Mouse (Mus musculus) heart, embryonic 10.5 days (tissue): Measurements from ENCODE around the gene Col4a2. TPM values are rescaled to one million over a fixed set of nuclear protein-coding genes. Genes with fewer than 3 reads are reported as not detected.
A peak's percentile ranks its signal among the peaks of the same experiment; 100 is the strongest.

Source experiments
- DNase-seq: peaks from one replicate; pipeline ENCODE4 v3.0.0-alpha.2; 2017; ENCODE audit warnings: low spot score
- H3K27ac ChIP-seq: fragments of 300-500 bp; sonication (generic); 2 replicates; pipeline ENCODE4 v1.5.1; 2016; ENCODE audit warnings: mild to moderate bottlenecking
- H3K27me3 ChIP-seq: fragments of 300-500 bp; sonication (generic); 2 replicates; pipeline ENCODE4 v1.6.1; 2016; ENCODE audit warnings: mild to moderate bottlenecking; ENCODE audit not compliant: poor library complexity, insufficient read depth, severe bottlenecking
- H3K36me3 ChIP-seq: fragments of 300-500 bp; sonication (generic); 2 replicates; pipeline ENCODE4 v1.6.1; 2016; ENCODE audit warnings: mild to moderate bottlenecking, moderate library complexity
- H3K4me1 ChIP-seq: fragments of 300-500 bp; sonication (generic); 2 replicates; pipeline ENCODE4 v1.6.1; 2016; ENCODE audit warnings: mild to moderate bottlenecking
- H3K4me3 ChIP-seq: fragments of 300-500 bp; sonication (generic); 2 replicates; pipeline ENCODE4 v1.5.1; 2016; ENCODE audit warnings: mild to moderate bottlenecking, moderate library complexity
- H3K9me3 ChIP-seq: fragments of 300-500 bp; sonication (generic); 2 replicates; pipeline ENCODE4 v1.6.1; 2016; ENCODE audit warnings: mild to moderate bottlenecking, moderate library complexity
- WGBS: fragments of 180-500 bp; shearing (Covaris S2); methylation state at CpG from one replicate; pipeline ENCODE4 v1.1.7; 2016; 5-methylcytosine and 5-hydroxymethylcytosine counted together
- polyA plus RNA-seq: library from polyadenylated mRNA; unstranded; fragments of >200 nt; fragmentation: Nextera tagmentation; extraction: Ambion mirVana; gene quantifications from 2 replicates; pipeline ENCODE4 v1.2.1, GENCODE M21; 2016

Gene Col4a2
- polyA plus RNA-seq, 1 experiment from 2014 or later = 54.9 TPM

DNA sequence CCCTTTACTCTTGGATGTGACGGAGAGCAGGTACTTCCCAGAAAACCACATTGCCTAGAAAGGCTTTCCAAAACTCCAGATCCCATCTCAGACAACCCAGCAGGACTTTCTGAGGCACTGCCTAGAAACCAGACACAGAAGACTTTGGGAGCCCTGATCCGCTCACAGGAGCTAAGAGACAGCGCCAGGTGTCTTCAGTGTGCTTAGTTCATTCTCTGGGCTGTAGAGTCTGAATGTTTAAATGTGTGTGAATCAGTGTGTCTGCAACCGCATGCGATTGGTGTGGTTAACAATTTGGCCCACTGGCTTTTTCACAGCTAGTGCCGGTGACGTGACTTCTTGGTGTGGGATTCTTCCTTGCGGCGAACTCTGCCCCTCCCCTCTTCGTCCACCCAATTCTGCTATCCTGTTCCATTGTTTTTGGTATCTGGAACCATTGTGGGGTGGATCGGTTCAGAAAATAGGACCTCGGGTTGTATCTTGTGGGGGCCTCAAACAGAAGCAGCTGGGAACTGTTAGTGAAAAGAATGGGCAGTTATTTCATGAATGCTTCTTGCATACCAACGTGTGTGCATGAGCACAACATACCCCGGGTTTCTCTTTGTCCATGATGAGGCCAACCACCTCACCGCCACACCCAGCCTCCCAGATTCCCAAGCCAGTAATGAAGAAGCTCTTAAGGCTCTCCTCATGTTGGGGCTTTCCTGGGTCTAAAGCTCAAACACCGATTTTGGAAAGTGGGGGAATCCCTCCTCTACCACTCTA, 2.8 kb downstream of the Col4a2 start:
- no peaks in the 10 kb centered on the region for H3K27me3 ChIP-seq
- WGBS = 69% methylated on average over 16 of the region's 16 CpGs

DNA sequence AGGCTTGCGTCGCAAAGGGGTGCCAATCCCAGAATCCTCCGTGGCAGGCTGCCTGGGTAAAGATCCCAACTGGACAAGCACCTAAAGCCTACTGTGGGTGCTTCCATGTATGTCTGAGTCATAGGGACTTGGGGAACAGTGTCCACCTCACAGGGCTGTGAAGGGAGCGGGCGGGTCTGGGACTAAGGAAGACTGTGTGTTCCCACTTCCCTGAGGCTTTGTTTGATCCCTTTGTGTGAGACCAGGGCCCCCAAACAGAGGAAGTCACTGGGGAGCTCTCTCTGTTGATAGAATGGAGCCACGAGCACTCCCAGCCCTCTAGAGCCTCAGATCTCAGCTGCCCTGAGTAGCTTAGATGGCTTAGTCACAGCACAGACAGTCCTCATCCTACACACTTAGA, 3.5 kb downstream of the Col4a2 start:
- no peak for DNase-seq
- Histone ChIP-seq H3K4me1 (peaks cover 83% of the 10 kb centered on the region), H3K4me3 (no peak overlapping the region), H3K9me3 (no peaks in the 10 kb centered on the region), H3K36me3 (peaks cover 25% of the 10 kb centered on the region; the same call in 1 of the 2 replicates), H3K27me3 (no peaks in the 10 kb centered on the region), H3K27ac (peak overlapping the region; percentile 37; the same call in 1 of the 2 replicates)
- 73% methylated on average over 6 of the region's 6 CpGs for WGBS

More for the DNA sequence above, 2.8 kb downstream of the Col4a2 start:
- H3K36me3 ChIP-seq = peaks cover 23% of the 10 kb centered on the region; the same call in 1 of the 2 replicates
- H3K4me3 ChIP-seq = peak overlapping the region; percentile 32; the same call in 1 of the 2 replicates
- H3K27ac ChIP-seq = 0 out of 2 replicates have a peak overlapping the region, but pooled peaks have one; percentile 37
- DNase-seq = no peak
- no peaks in the 10 kb centered on the region for H3K9me3 ChIP-seq
- H3K4me1 ChIP-seq = peaks cover 80% of the 10 kb centered on the region

DNA sequence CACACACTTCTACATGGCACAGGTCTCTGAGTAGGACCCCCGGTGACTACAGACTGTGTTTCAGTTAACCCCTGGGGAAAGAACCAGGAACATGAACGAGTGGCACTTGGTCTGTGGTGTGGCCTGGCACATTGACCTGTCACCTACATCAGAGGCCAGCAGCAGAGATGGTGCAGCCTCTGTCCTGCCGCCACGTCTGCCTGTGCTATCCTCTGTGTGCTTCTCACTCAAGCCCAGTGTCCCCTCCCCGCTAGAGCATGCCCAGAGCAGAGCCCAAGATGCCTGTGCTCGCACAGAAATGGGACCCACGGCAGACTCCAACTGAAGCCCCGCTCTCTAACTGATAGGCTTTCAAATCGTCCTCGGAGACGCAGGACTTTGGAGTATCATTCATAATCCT, 6.8 kb downstream of the Col4a2 start:
- no peak for DNase-seq
- Histone ChIP-seq H3K4me3 (no peak overlapping the region), H3K36me3 (peaks cover 25% of the 10 kb centered on the region; the same call in 1 of the 2 replicates), H3K27me3 (no peaks in the 10 kb centered on the region), H3K4me1 (peaks cover 76% of the 10 kb centered on the region), H3K9me3 (no peaks in the 10 kb centered on the region), H3K27ac (0 out of 2 replicates have a peak overlapping the region, but pooled peaks have one; percentile 26)
- 78% methylated on average over 11 of the region's 11 CpGs for WGBS

DNA sequence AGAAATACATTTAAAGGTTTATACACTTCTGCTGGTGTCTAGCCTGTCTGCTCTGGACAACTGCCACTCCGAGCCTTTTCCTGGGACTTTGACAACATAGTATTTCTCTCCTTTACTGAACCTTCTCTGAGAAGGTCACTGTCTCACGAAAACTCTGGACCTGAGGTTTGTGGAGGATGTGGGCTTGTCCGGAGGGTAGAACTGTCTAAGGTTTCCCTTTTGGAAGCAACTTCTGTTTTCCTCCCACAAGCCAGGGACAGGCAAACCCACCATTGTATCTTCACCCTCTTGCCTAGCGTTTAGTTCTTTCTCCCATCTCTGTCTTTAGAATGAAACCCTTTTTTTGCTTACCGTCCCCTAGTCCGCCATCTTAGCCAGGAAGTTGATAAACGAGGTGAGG, 9.2 kb downstream of the Col4a2 start:
- Histone ChIP-seq H3K4me3 (no peak overlapping the region), H3K4me1 (peaks cover 76% of the 10 kb centered on the region), H3K27me3 (no peaks in the 10 kb centered on the region), H3K27ac (no peak overlapping the region), H3K36me3 (peaks cover 24% of the 10 kb centered on the region; the same call in 1 of the 2 replicates), H3K9me3 (no peaks in the 10 kb centered on the region)
- no peak for DNase-seq
- WGBS = 76% methylated on average over 7 of the region's 7 CpGs

DNA sequence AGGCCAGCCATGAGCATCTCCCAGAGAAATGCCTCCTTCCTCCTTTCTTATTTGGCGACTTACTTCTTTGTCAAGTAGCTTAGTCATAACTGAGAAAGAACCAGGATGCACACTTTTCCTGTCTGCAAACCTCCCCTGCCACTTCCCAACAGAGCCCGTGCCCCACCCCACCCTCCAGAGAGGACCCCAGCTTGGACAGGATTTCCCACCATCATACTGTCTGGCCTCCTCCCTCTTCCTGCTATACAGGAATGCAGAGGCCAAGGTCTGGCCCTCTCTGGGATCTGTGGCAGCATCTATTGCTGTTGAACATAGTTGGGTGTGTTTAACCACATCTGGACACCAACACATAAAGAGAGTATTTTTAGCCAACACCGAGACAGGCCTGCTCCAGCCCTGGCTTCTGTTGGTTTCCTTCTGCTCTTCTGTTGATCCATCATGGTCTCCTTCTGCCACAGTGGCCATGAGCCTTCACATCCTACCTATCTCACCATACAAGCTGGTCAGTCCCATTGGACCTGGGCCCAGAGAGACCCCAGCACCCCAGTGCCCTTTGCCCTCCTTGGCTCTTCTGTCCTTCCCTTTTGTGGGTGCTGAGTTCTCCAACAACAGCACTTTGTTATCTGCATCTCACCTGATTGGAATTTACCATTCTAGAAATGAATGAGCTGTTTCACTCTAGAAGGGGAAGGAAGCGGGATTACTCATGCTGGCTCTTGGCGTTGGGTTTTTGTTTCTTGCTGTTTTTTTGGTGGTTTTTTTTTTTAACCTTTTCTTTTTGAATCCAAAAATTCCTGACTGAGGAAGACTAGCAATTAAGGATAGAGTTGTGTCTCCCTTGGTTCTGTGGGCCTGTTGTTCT, 10.3 kb downstream of the Col4a2 start:
- Histone ChIP-seq H3K36me3 (peaks cover 20% of the 10 kb centered on the region; the same call in 1 of the 2 replicates), H3K4me1 (peaks cover 78% of the 10 kb centered on the region), H3K27me3 (no peaks in the 10 kb centered on the region), H3K9me3 (no peaks in the 10 kb centered on the region), H3K4me3 (no peak overlapping the region), H3K27ac (no peak overlapping the region)
- DNase-seq = no peak
- WGBS = 62% methylated on average over 5 of the region's 5 CpGs

DNA sequence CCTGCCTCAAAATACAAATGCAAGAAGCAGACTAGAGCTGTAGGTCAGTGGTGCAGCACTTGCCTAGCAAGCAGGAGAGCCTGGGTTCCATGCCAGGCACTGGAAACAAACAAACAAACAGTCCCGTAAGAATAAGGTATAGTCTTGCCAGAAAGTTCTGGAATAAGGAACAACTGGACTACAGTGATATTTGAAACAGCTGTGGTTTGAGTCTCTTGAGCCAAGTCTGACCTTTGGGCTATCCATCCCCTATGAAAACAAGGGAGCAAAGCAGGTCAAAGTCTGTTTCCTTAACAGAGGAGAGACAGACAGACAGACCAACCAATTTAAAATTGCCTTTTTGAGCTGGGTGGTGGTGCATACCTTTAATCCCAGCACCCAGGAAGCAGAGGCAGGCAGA, 11.1 kb downstream of the Col4a2 start:
- DNase-seq = no peak
- no peak overlapping the region for H3K27ac ChIP-seq
- no peaks in the 10 kb centered on the region for H3K9me3 ChIP-seq
- no peak overlapping the region for H3K4me3 ChIP-seq
- no peaks in the 10 kb centered on the region for H3K27me3 ChIP-seq
- 80% methylated on average over 1 of the region's 1 CpGs for WGBS
- H3K36me3 ChIP-seq = peaks cover 14% of the 10 kb centered on the region; the same call in 1 of the 2 replicates
- H3K4me1 ChIP-seq = peaks cover 79% of the 10 kb centered on the region

DNA sequence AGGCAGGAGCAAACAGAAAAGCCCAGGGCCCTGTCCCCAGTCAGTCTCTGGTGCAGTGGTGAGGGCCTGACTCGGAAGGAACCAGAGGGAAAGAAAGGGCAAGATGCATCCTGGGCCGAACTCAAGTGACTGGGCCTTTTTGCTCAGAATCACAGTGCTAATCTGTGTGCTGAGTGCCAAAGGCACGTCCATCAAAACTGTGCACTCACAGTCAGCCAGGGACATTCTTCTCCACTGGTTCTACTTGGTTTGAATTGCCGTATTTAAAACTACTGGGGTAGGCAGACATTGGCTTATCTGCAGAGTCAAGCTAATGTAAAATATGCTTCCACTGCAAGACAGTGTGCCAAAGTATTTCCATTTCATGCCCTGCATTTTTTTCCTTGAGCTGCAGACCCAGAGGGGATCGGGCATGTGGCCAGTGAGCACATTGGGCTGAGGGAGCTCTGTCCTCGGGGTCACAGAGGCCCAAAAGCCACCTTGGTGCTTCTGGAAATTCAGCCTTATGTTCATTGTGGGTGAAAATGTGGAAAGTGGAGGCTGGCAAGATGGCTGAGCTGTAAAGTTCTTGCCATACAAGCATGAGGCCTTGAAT, 12.3 kb downstream of the Col4a2 start:
- H3K9me3 ChIP-seq = no peaks in the 10 kb centered on the region
- no peak for DNase-seq
- peaks cover 78% of the 10 kb centered on the region for H3K4me1 ChIP-seq
- no peaks in the 10 kb centered on the region for H3K27me3 ChIP-seq
- H3K36me3 ChIP-seq = 0 out of 2 replicates have a peak, but pooled peaks cover 3% of the 10 kb centered on the region
- 73% methylated on average over 6 of the region's 6 CpGs for WGBS
- 0 out of 2 replicates have a peak overlapping the region, but pooled peaks have one; percentile 10 for H3K27ac ChIP-seq
- H3K4me3 ChIP-seq = no peak overlapping the region

DNA sequence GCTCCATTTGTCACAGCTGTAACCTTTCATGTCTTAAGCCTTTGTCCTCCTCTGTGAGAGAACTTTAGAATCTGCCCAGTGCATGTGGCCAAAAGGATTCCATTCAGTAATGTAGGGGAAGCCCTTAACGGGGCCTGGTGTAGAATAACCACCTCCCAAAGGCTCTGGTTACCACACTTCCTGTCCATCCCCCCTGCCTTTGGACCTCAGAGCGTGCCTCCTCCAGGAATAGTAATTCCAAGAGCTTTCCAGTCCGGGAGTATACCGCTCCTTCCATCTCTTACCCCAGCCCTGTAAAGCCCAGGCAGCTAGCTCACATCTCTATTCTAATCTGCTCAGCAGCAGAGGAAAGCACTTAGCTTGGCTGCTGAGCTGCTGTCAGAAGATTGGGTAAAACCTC, 14.7 kb downstream of the Col4a2 start:
- Histone ChIP-seq H3K36me3 (no peaks in the 10 kb centered on the region), H3K27me3 (no peaks in the 10 kb centered on the region), H3K4me3 (no peak overlapping the region), H3K27ac (peak overlapping the region; percentile 83), H3K4me1 (peaks cover 77% of the 10 kb centered on the region), H3K9me3 (no peaks in the 10 kb centered on the region)
- WGBS = 14% methylated on average over 4 of the region's 4 CpGs
- no peak for DNase-seq

DNA sequence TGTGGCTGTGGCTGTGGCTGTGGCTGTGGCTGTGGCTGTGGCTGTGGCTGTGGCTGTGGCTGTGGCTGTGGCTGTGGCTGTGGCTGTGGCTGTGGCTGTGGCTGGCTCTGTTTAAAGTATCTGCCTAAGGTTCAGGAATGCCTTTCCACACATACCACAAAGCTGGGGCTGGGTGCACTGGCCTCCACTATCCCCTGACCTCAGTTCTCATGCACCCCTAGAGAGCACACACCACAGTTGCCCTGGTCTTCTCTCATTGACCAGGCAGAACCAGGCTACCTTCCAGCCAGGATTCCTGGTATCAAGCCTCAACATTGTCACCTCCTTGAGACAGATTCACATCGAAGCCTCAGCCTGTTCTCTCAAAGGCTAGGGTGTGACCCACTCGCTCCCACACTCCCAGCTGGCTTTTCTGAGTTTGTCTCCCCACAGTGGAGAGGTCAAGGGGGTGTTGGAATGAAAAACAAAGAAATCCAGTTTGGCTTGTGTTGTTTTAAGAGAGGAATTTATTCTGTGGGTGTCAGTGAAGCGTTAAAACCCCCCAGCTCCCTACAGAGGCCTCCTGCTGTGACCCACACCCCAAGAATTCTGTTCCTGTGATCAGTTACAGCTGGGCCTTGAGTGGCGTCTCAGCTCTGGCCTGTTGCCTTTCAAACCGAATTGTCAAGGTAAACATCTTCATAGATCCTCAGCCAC, 15.3 kb downstream of the Col4a2 start:
- peak overlapping the region; percentile 83 for H3K27ac ChIP-seq
- no peak overlapping the region for H3K4me3 ChIP-seq
- peaks cover 77% of the 10 kb centered on the region for H3K4me1 ChIP-seq
- no peaks in the 10 kb centered on the region for H3K36me3 ChIP-seq
- 52% methylated on average over 5 of the region's 5 CpGs for WGBS
- H3K9me3 ChIP-seq = no peaks in the 10 kb centered on the region
- DNase-seq = no peak
- H3K27me3 ChIP-seq = no peaks in the 10 kb centered on the region

DNA sequence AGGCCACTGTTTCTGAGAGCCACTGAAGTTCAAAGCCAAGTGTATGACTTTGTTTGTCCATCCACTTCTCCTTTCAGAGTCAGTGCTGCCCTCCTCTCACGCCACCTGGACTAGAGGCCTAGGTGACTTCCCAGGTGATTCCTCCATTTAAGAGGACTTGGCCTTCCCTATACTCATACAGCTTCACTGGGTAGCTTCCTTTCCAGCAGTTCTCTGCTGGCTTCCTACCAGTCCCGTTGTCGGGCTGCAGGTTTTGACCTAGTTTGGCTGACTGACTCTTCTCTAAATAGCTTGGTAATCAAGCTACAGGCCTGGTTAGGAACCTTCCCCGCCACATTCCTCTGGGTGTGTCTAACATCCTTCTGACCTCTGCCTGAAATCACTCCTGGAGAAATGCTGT, 19.0 kb downstream of the Col4a2 start:
- WGBS = 34% methylated on average over 4 of the region's 4 CpGs
- no peaks in the 10 kb centered on the region for H3K9me3 ChIP-seq
- H3K36me3 ChIP-seq = no peaks in the 10 kb centered on the region
- no peak overlapping the region for H3K4me3 ChIP-seq
- no peak for DNase-seq
- peak overlapping the region; percentile 79 for H3K27ac ChIP-seq
- H3K4me1 ChIP-seq = peaks cover 89% of the 10 kb centered on the region
- H3K27me3 ChIP-seq = no peaks in the 10 kb centered on the region

DNA sequence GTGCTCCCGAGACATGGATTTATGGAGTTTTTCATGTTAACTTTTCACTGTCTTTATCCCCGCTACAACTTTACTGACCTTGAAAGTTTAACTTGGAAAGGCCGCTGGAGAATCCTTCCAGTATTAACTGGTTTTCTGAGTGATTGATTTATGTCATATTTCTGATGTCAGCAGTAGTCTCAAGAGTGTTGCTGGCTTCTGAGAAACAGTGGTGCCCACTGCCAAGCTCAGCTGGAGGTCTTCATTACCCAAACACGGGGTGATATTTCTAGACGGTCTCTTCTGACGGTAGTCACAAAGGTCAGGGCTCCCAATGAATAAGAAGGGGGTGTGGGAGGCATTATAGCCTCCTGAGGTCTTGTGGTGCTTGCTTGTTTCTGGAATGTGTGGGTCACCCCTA, 21.1 kb downstream of the Col4a2 start:
- Histone ChIP-seq H3K4me1 (peaks cover 86% of the 10 kb centered on the region), H3K9me3 (no peaks in the 10 kb centered on the region), H3K27ac (peak overlapping the region; percentile 71), H3K27me3 (no peaks in the 10 kb centered on the region), H3K4me3 (no peak overlapping the region), H3K36me3 (no peaks in the 10 kb centered on the region)
- 74% methylated on average over 6 of the region's 6 CpGs for WGBS
- no peak for DNase-seq

DNA sequence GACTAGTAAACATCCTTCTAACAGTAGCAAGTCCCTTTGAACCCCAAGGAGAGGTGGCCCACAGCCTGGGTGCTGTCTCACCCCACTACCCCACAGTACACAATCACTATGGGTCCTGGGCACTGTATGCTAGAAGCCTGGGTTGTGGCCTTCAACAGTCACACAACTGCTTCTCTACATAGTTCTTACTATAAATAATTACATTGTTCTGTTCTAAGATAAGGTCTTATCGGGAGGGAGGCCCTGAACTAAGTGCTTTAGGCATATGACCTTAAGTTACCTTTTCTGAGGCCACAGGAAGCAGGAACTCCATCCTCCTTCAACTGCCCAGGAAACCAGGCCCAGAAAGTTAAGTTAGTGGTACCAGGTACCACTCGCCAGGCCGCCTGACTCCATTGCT, 21.9 kb downstream of the Col4a2 start:
- H3K4me1 ChIP-seq = peaks cover 86% of the 10 kb centered on the region
- 40% methylated on average over 3 of the region's 3 CpGs for WGBS
- no peaks in the 10 kb centered on the region for H3K9me3 ChIP-seq
- no peaks in the 10 kb centered on the region for H3K36me3 ChIP-seq
- H3K27ac ChIP-seq = peak overlapping the region; percentile 71
- no peaks in the 10 kb centered on the region for H3K27me3 ChIP-seq
- H3K4me3 ChIP-seq = peak overlapping the region; percentile 13; the same call in 1 of the 2 replicates
- no peak for DNase-seq
